ENCODE assay signal across 14 mouse cellular contexts in genomic region chr17:56031431-56031830, GRCm38 (mm10). TPM values are rescaled to one million over a fixed set of nuclear protein-coding genes. Genes with fewer than 3 reads are reported as not detected.
A peak's percentile ranks its signal among the peaks of the same experiment; 100 is the strongest.
DNase-seq lines count a peak whose midpoint lies in the region; ATAC-seq and TF ChIP-seq lines count a peak whose summit lies in the region.
"Had no signal": no experiment of that assay in that cellular context is flagged by ENCODE, and none has a peak within 500 bp of the region (broad histone marks: within the 10 kb centered on the region; RNA-seq: fewer than 3 reads in every experiment).

No protein-coding gene starts in this region.

- WGBS in heart, embryonic 11.5 days (ENCODE audit: insufficient replicate concordance) = 90% methylated on average over 7 of the region's 7 CpGs
- WGBS in heart, embryonic 10.5 days = 90% methylated on average over 7 of the region's 7 CpGs
- 87% methylated on average over 7 of the region's 7 CpGs for WGBS in kidney, embryonic 16.5 days

- no peak overlapping the region for H3K27ac ChIP-seq in heart, embryonic 11.5 days (ENCODE audit: low read depth, low read length)
- H3K27ac ChIP-seq in heart, embryonic 10.5 days = no peak overlapping the region
- H3K27ac ChIP-seq in kidney, embryonic 16.5 days (ENCODE audit: low read length) = peak overlapping the region; percentile 57; the same call in 1 of the 2 replicates
- H3K27ac ChIP-seq in embryonic fibroblast, embryonic 13.5 days (ENCODE audit: insufficient read depth, low read length) = 0 out of 2 replicates have a peak overlapping the region, but pooled peaks have one; percentile 8
- H3K27ac ChIP-seq: midbrain, embryonic 10.5 days had no signal

- H3K9ac ChIP-seq in heart, embryonic 11.5 days (ENCODE audit: low read depth, low read length) = 0 out of 2 replicates have a peak overlapping the region, but pooled peaks have one; percentile 39
- H3K9ac ChIP-seq in kidney, embryonic 16.5 days (replicated peaks; ENCODE audit: low read length) = peak overlapping the region; percentile 42
- H3K9ac ChIP-seq: intestine, embryonic 15.5 days; limb, embryonic 15.5 days had no signal

- peaks cover 11% of the 10 kb centered on the region for H3K36me3 ChIP-seq in heart, embryonic 11.5 days (ENCODE audit: control insufficient read depth, insufficient read depth, low read length)
- peaks cover 58% of the 10 kb centered on the region for H3K36me3 ChIP-seq in heart, embryonic 10.5 days
- H3K36me3 ChIP-seq in kidney, embryonic 16.5 days (ENCODE audit: insufficient read depth, low read length) = peaks cover 15% of the 10 kb centered on the region; the same call in 1 of the 2 replicates

- no peak for TF ChIP-seq CTCF in embryonic fibroblast, embryonic 13.5 days (IDR thresholded peaks at IDR 0.05; ENCODE audit: borderline replicate concordance, insufficient read depth, low read length)

- no peak for TF ChIP-seq POLR2A in embryonic fibroblast, embryonic 13.5 days (IDR thresholded peaks at IDR 0.05; ENCODE audit: low read depth, low read length)

- H3K27me3 ChIP-seq in heart, embryonic 11.5 days (ENCODE audit: control insufficient read depth, insufficient read depth, low read length) = no peaks in the 10 kb centered on the region
- H3K27me3 ChIP-seq in heart, embryonic 10.5 days (ENCODE audit: insufficient read depth, poor library complexity, severe bottlenecking) = no peaks in the 10 kb centered on the region
- H3K27me3 ChIP-seq in kidney, embryonic 16.5 days (ENCODE audit: insufficient read depth, low read length) = no peaks in the 10 kb centered on the region
- H3K27me3 ChIP-seq: intestine, embryonic 15.5 days; limb, embryonic 15.5 days; Patski had no signal

- no peaks in the 10 kb centered on the region for H3K9me3 ChIP-seq in heart, embryonic 11.5 days (replicated peaks; ENCODE audit: control insufficient read depth, low read length)
- H3K9me3 ChIP-seq in heart, embryonic 10.5 days = no peaks in the 10 kb centered on the region
- no peaks in the 10 kb centered on the region for H3K9me3 ChIP-seq in kidney, embryonic 16.5 days (ENCODE audit: low read length)
- H3K9me3 ChIP-seq: intestine, embryonic 15.5 days; limb, embryonic 15.5 days; midbrain, embryonic 10.5 days had no signal

- H3K4me3 ChIP-seq in heart, embryonic 11.5 days (ENCODE audit: low read depth, low read length) = no peak overlapping the region
- H3K4me3 ChIP-seq in heart, embryonic 10.5 days = no peak overlapping the region
- no peak overlapping the region for H3K4me3 ChIP-seq in kidney, embryonic 16.5 days (ENCODE audit: low read length)
- no peak overlapping the region for H3K4me3 ChIP-seq in embryonic fibroblast, embryonic 13.5 days (ENCODE audit: insufficient read depth, low read length)
- H3K4me3 ChIP-seq: intestine, embryonic 15.5 days; limb, embryonic 15.5 days; midbrain, embryonic 10.5 days had no signal

- no peak overlapping the region for H3K4me2 ChIP-seq in heart, embryonic 11.5 days
- no peak overlapping the region for H3K4me2 ChIP-seq in kidney, embryonic 16.5 days (replicated peaks; ENCODE audit: low read depth, low read length)
- H3K4me2 ChIP-seq: limb, embryonic 15.5 days had no signal

- DNase-seq in adrenal gland, adult 8-10 months = peak; percentile 13
- no peak for DNase-seq in adrenal gland, postnatal 14 days
- no peak for DNase-seq in heart, embryonic 10.5 days (ENCODE audit: low spot score)
- no peak for DNase-seq in kidney, postnatal 4 days
- DNase-seq in left cerebral cortex, postnatal 25 days (ENCODE audit: low spot score in 2 of 2) = no peak

- intact Hi-C loops in left cerebral cortex, postnatal 25 days (cut with DNase I) = no loop called here

- ATAC-seq in heart, embryonic 11.5 days (replicated peaks; ENCODE audit: insufficient number of reproducible peaks, low FRiP score, low TSS enrichment) = no peak
- ATAC-seq in kidney, embryonic 16.5 days (ENCODE audit: low FRiP score, low TSS enrichment) = no peak
- ATAC-seq: forebrain, embryonic 14.5 days had no signal

- H3K4me1 ChIP-seq in heart, embryonic 11.5 days (ENCODE audit: control insufficient read depth, insufficient read depth, low read length) = peaks cover 32% of the 10 kb centered on the region
- peaks cover 57% of the 10 kb centered on the region for H3K4me1 ChIP-seq in heart, embryonic 10.5 days
- peaks cover 57% of the 10 kb centered on the region for H3K4me1 ChIP-seq in kidney, embryonic 16.5 days (ENCODE audit: insufficient read depth, low read length)
- H3K4me1 ChIP-seq in embryonic fibroblast, embryonic 13.5 days (ENCODE audit: control insufficient read depth, insufficient read depth, low read length) = peaks cover 38% of the 10 kb centered on the region

RNA-seq across cellular contexts. Expression of gene Sh3gl1, which starts 5.0 kb away (rescaled TPM):
- total RNA-seq in adrenal gland, adult 8-10 months (2022) = 10 to 100 TPM; 44.3 to 52.5 (median 49.9) TPM
- 46.2 and 53.7 TPM in 2 replicates for total RNA-seq in adrenal gland, postnatal 14 days (2021)
- polyA plus RNA-seq in heart, embryonic 11.5 days (2014; fragmentation: Nextera tagmentation; extraction: Ambion mirVana) = 89.9 and 90.6 TPM in 2 replicates
- 117 and 155 TPM in 2 replicates for polyA plus RNA-seq in heart, embryonic 10.5 days (2016; fragmentation: Nextera tagmentation; extraction: Ambion mirVana)
- 189 and 190 TPM in 2 replicates for polyA plus RNA-seq in kidney, embryonic 16.5 days (2015; fragmentation: Nextera tagmentation; extraction: Ambion mirVana)
- 89.5 and 105 TPM in 2 replicates for polyA plus RNA-seq in embryonic fibroblast, embryonic 13.5 days (2011; ENCODE audit: insufficient read length, low read depth, missing spikeins)
- 10 to 100 TPM; 44.5 to 47.8 TPM for total RNA-seq in left cerebral cortex, postnatal 25 days (2021)

RNA-seq across cellular contexts. Expression of gene Chaf1a, which starts 8.8 kb away (rescaled TPM):
- total RNA-seq in adrenal gland, adult 8-10 months (2022) = 1 to 10 TPM; 3.8 to 6.0 (median 4.3) TPM
- total RNA-seq in adrenal gland, postnatal 14 days (2021) = 8.3 and 10.2 TPM in 2 replicates
- 13.4 and 13.5 TPM in 2 replicates for polyA plus RNA-seq in heart, embryonic 11.5 days (2014; fragmentation: Nextera tagmentation; extraction: Ambion mirVana)
- polyA plus RNA-seq in heart, embryonic 10.5 days (2016; fragmentation: Nextera tagmentation; extraction: Ambion mirVana) = 24.0 and 30.0 TPM in 2 replicates
- polyA plus RNA-seq in kidney, embryonic 16.5 days (2015; fragmentation: Nextera tagmentation; extraction: Ambion mirVana) = 26.0 and 28.4 TPM in 2 replicates
- polyA plus RNA-seq in embryonic fibroblast, embryonic 13.5 days (2011; ENCODE audit: insufficient read length, low read depth, missing spikeins) = 13.3 and 13.9 TPM in 2 replicates
- total RNA-seq in left cerebral cortex, postnatal 25 days (2021) = 1 to 10 TPM; 1.7 to 1.9 TPM

RNA-seq across cellular contexts. Expression of gene Mpnd, which starts 25.9 kb away (rescaled TPM):
- 100 to 1,000 TPM; 101 to 119 (median 110) TPM for total RNA-seq in adrenal gland, adult 8-10 months (2022)
- 86.1 and 91.1 TPM in 2 replicates for total RNA-seq in adrenal gland, postnatal 14 days (2021)
- 67.6 and 68.3 TPM in 2 replicates for polyA plus RNA-seq in heart, embryonic 11.5 days (2014; fragmentation: Nextera tagmentation; extraction: Ambion mirVana)
- 69.5 and 111 TPM in 2 replicates for polyA plus RNA-seq in heart, embryonic 10.5 days (2016; fragmentation: Nextera tagmentation; extraction: Ambion mirVana)
- 109 and 112 TPM in 2 replicates for polyA plus RNA-seq in kidney, embryonic 16.5 days (2015; fragmentation: Nextera tagmentation; extraction: Ambion mirVana)
- polyA plus RNA-seq in embryonic fibroblast, embryonic 13.5 days (2011; ENCODE audit: insufficient read length, low read depth, missing spikeins) = 45.3 and 51.1 TPM in 2 replicates
- 100 to 1,000 TPM in 1 of 2 experiments, 10 to 100 TPM in 1; 97.4 to 104 TPM for total RNA-seq in left cerebral cortex, postnatal 25 days (2021)

RNA-seq across cellular contexts. Expression of gene Stap2, which starts 26.0 kb away (rescaled TPM):
- total RNA-seq in adrenal gland, adult 8-10 months (2022) = 1 to 10 TPM; 4.8 to 9.3 (median 6.8) TPM
- total RNA-seq in adrenal gland, postnatal 14 days (2021) = 14.5 and 14.6 TPM in 2 replicates
- polyA plus RNA-seq in heart, embryonic 11.5 days (2014; fragmentation: Nextera tagmentation; extraction: Ambion mirVana) = 7.2 and 8.1 TPM in 2 replicates
- 7.7 and 8.0 TPM in 2 replicates for polyA plus RNA-seq in heart, embryonic 10.5 days (2016; fragmentation: Nextera tagmentation; extraction: Ambion mirVana)
- polyA plus RNA-seq in kidney, embryonic 16.5 days (2015; fragmentation: Nextera tagmentation; extraction: Ambion mirVana) = 21.0 and 21.4 TPM in 2 replicates
- 0.35 and 0.58 TPM in 2 replicates for polyA plus RNA-seq in embryonic fibroblast, embryonic 13.5 days (2011; ENCODE audit: insufficient read length, low read depth, missing spikeins)
- total RNA-seq in left cerebral cortex, postnatal 25 days (2021) = 1 to 10 TPM; 1.9 to 3.0 TPM
- total RNA-seq: common myeloid progenitor, adult 5-6 weeks had no signal

RNA-seq across cellular contexts. Expression of gene Ubxn6, which starts 43.4 kb away (rescaled TPM):
- total RNA-seq in adrenal gland, adult 8-10 months (2022) = 10 to 100 TPM; 67.6 to 93.5 (median 82.6) TPM
- total RNA-seq in adrenal gland, postnatal 14 days (2021) = 65.6 and 79.5 TPM in 2 replicates
- polyA plus RNA-seq in heart, embryonic 11.5 days (2014; fragmentation: Nextera tagmentation; extraction: Ambion mirVana) = 37.3 and 39.4 TPM in 2 replicates
- 33.1 and 34.3 TPM in 2 replicates for polyA plus RNA-seq in heart, embryonic 10.5 days (2016; fragmentation: Nextera tagmentation; extraction: Ambion mirVana)
- 46.2 and 47.2 TPM in 2 replicates for polyA plus RNA-seq in kidney, embryonic 16.5 days (2015; fragmentation: Nextera tagmentation; extraction: Ambion mirVana)
- 35.2 and 36.6 TPM in 2 replicates for polyA plus RNA-seq in embryonic fibroblast, embryonic 13.5 days (2011; ENCODE audit: insufficient read length, low read depth, missing spikeins)
- total RNA-seq in left cerebral cortex, postnatal 25 days (2021) = 10 to 100 TPM; 77.0 to 77.7 TPM

Comparison
In these comparisons a context has a peak if more than half of its experiments do, and no peak if none do; other contexts are left out.
1. H3K27ac ChIP-seq: peak in kidney, embryonic 16.5 days (single experiment) and embryonic fibroblast, embryonic 13.5 days (single experiment); none in heart, embryonic 11.5 days (single experiment) and heart, embryonic 10.5 days (single experiment).